Mouse (Mus musculus): ENCODE measurements around the gene Etv3. TPM values are rescaled to one million over a fixed set of nuclear protein-coding genes. Genes with fewer than 3 reads are reported as not detected.

Gene Etv3
- polyA plus RNA-seq, 1 experiment from 2014 or later, result 7.3 TPM

GRCm38 (mm10) chr3:87508205-87508901 lies 16.9 kb upstream of the Etv3 start:
- no peak overlapping the region for H3K27ac ChIP-seq (replicated peaks in 1 of 2; ENCODE audit: control insufficient read depth in 1 of 2, insufficient read depth in 1 of 2, low read depth in 2 of 2, low read length in 2 of 2)
- H3K36me3 ChIP-seq (ENCODE audit: control insufficient read depth, insufficient read depth, low read length), result no peaks in the 10 kb centered on the region
- ATAC-seq (ENCODE audit: insufficient number of reproducible peaks, insufficient read depth, low FRiP score, low read depth), result peak; percentile 46; the same call in 1 of the 2 replicates
- no peaks in the 10 kb centered on the region; the same call in 1 of the 2 replicates for H3K27me3 ChIP-seq (ENCODE audit: control insufficient read depth, insufficient read depth, low read length)
- peaks cover 28 to 33% of the 10 kb centered on the region in 2 experiments for H3K4me1 ChIP-seq (ENCODE audit: control insufficient read depth in 2 of 2, insufficient read depth in 2 of 2, low read length in 2 of 2)
- H3K4me2 ChIP-seq (ENCODE audit: low read length), result peak overlapping the region; percentile 55
- H3K9me3 ChIP-seq (ENCODE audit: control insufficient read depth, low read length), result no peaks in the 10 kb centered on the region
- H3K4me3 ChIP-seq (ENCODE audit: control insufficient read depth in 1 of 2, insufficient read depth in 1 of 2, low read depth in 1 of 2, low read length in 2 of 2), result 0 out of 4 replicates have a peak overlapping the region, but pooled peaks of 1 of the 2 experiments have one; percentile 2
- H3K9ac ChIP-seq (ENCODE audit: low read length), result no peak overlapping the region
- WGBS, result 23% methylated on average over 17 of the region's 17 CpGs

- no peak overlapping the region for H3K4me3 ChIP-seq (ENCODE audit: control insufficient read depth in 1 of 2, insufficient read depth in 1 of 2, low read depth in 1 of 2, low read length in 2 of 2)
- no peaks in the 10 kb centered on the region for H3K36me3 ChIP-seq (ENCODE audit: control insufficient read depth, insufficient read depth, low read length)
- peak; percentile 55; the same call in 1 of the 2 replicates for ATAC-seq (ENCODE audit: insufficient number of reproducible peaks, insufficient read depth, low FRiP score, low read depth)
- H3K9me3 ChIP-seq (ENCODE audit: control insufficient read depth, low read length), result no peaks in the 10 kb centered on the region
- H3K4me2 ChIP-seq (ENCODE audit: low read length), result no peak overlapping the region
- no peak overlapping the region for H3K9ac ChIP-seq (ENCODE audit: low read length)
- no peaks in the 10 kb centered on the region; the same call in 1 of the 2 replicates for H3K27me3 ChIP-seq (ENCODE audit: control insufficient read depth, insufficient read depth, low read length)
- peaks cover 28 to 33% of the 10 kb centered on the region in 2 experiments for H3K4me1 ChIP-seq (ENCODE audit: control insufficient read depth in 2 of 2, insufficient read depth in 2 of 2, low read length in 2 of 2)
- WGBS, result 17% methylated on average over 4 of the region's 4 CpGs
- H3K27ac ChIP-seq (replicated peaks in 1 of 2; ENCODE audit: control insufficient read depth in 1 of 2, insufficient read depth in 1 of 2, low read depth in 2 of 2, low read length in 2 of 2), result no peak overlapping the region
Measured at GRCm38 (mm10) chr3:87509061-87509460, 16.1 kb upstream of the Etv3 start.

GRCm38 (mm10) chr3:87510832-87511231 lies 14.4 kb upstream of the Etv3 start:
- Histone ChIP-seq H3K4me2 (ENCODE audit: low read length) (no peak overlapping the region), H3K4me1 (ENCODE audit: control insufficient read depth in 2 of 2, insufficient read depth in 2 of 2, low read length in 2 of 2) (peaks cover 33 to 40% of the 10 kb centered on the region in 2 experiments), H3K9me3 (ENCODE audit: control insufficient read depth, low read length) (no peaks in the 10 kb centered on the region), H3K9ac (ENCODE audit: low read length) (no peak overlapping the region), H3K36me3 (ENCODE audit: control insufficient read depth, insufficient read depth, low read length) (no peaks in the 10 kb centered on the region), H3K27me3 (ENCODE audit: control insufficient read depth, insufficient read depth, low read length) (no peaks in the 10 kb centered on the region; the same call in 1 of the 2 replicates), H3K27ac (replicated peaks in 1 of 2; ENCODE audit: control insufficient read depth in 1 of 2, insufficient read depth in 1 of 2, low read depth in 2 of 2, low read length in 2 of 2) (no peak overlapping the region), H3K4me3 (ENCODE audit: control insufficient read depth in 1 of 2, insufficient read depth in 1 of 2, low read depth in 1 of 2, low read length in 2 of 2) (no peak overlapping the region)
- 95% methylated on average over 9 of the region's 9 CpGs for WGBS
- no peak for ATAC-seq (ENCODE audit: insufficient number of reproducible peaks, insufficient read depth, low FRiP score, low read depth)

GRCm38 (mm10) chr3:87511971-87512765 lies 13.0 kb upstream of the Etv3 start:
- peak overlapping the region; percentile 31 for H3K4me2 ChIP-seq (ENCODE audit: low read length)
- WGBS, result 17% methylated on average over 16 of the region's 16 CpGs
- H3K27me3 ChIP-seq (ENCODE audit: control insufficient read depth, insufficient read depth, low read length), result no peaks in the 10 kb centered on the region
- no peaks in the 10 kb centered on the region for H3K9me3 ChIP-seq (ENCODE audit: control insufficient read depth, low read length)
- ATAC-seq (ENCODE audit: insufficient number of reproducible peaks, insufficient read depth, low FRiP score, low read depth), result peak; percentile 23; the same call in 1 of the 2 replicates
- H3K9ac ChIP-seq (ENCODE audit: low read length), result peak overlapping the region; percentile 16; the same call in 1 of the 2 replicates
- H3K36me3 ChIP-seq (ENCODE audit: control insufficient read depth, insufficient read depth, low read length), result no peaks in the 10 kb centered on the region
- no peak overlapping the region for H3K27ac ChIP-seq (replicated peaks in 1 of 2; ENCODE audit: control insufficient read depth in 1 of 2, insufficient read depth in 1 of 2, low read depth in 2 of 2, low read length in 2 of 2)
- H3K4me3 ChIP-seq (ENCODE audit: control insufficient read depth in 1 of 2, insufficient read depth in 1 of 2, low read depth in 1 of 2, low read length in 2 of 2), result no peak overlapping the region
- H3K4me1 ChIP-seq (ENCODE audit: control insufficient read depth in 2 of 2, insufficient read depth in 2 of 2, low read length in 2 of 2), result peaks cover 41 to 51% of the 10 kb centered on the region in 2 experiments

- Histone ChIP-seq H3K27me3 (ENCODE audit: control insufficient read depth, insufficient read depth, low read length) (no peaks in the 10 kb centered on the region), H3K4me3 (ENCODE audit: control insufficient read depth in 1 of 2, insufficient read depth in 1 of 2, low read depth in 1 of 2, low read length in 2 of 2) (no peak overlapping the region), H3K9ac (ENCODE audit: low read length) (peak overlapping the region; percentile 51; the same call in 1 of the 2 replicates), H3K27ac (replicated peaks in 1 of 2; ENCODE audit: control insufficient read depth in 1 of 2, insufficient read depth in 1 of 2, low read depth in 2 of 2, low read length in 2 of 2) (0 out of 4 replicates have a peak overlapping the region, but pooled peaks of 1 of the 2 experiments have one; percentile 14), H3K36me3 (ENCODE audit: control insufficient read depth, insufficient read depth, low read length) (no peaks in the 10 kb centered on the region), H3K9me3 (ENCODE audit: control insufficient read depth, low read length) (no peaks in the 10 kb centered on the region), H3K4me1 (ENCODE audit: control insufficient read depth in 2 of 2, insufficient read depth in 2 of 2, low read length in 2 of 2) (peaks cover 29 to 33% of the 10 kb centered on the region in 2 experiments), H3K4me2 (ENCODE audit: low read length) (peak overlapping the region; percentile 56)
- WGBS, result 7% methylated on average over 13 of the region's 13 CpGs
- no peak for ATAC-seq (ENCODE audit: insufficient number of reproducible peaks, insufficient read depth, low FRiP score, low read depth)
Measured at GRCm38 (mm10) chr3:87515567-87516081, 9.6 kb upstream of the Etv3 start.

- no peaks in the 10 kb centered on the region for H3K27me3 ChIP-seq (ENCODE audit: control insufficient read depth, insufficient read depth, low read length)
- H3K4me2 ChIP-seq (ENCODE audit: low read length), result no peak overlapping the region
- no peak overlapping the region for H3K4me3 ChIP-seq (ENCODE audit: control insufficient read depth in 1 of 2, insufficient read depth in 1 of 2, low read depth in 1 of 2, low read length in 2 of 2)
- peaks cover 16 to 19% of the 10 kb centered on the region in 2 experiments for H3K4me1 ChIP-seq (ENCODE audit: control insufficient read depth in 2 of 2, insufficient read depth in 2 of 2, low read length in 2 of 2)
- H3K9ac ChIP-seq (ENCODE audit: low read length), result no peak overlapping the region
- no peak overlapping the region for H3K27ac ChIP-seq (replicated peaks in 1 of 2; ENCODE audit: control insufficient read depth in 1 of 2, insufficient read depth in 1 of 2, low read depth in 2 of 2, low read length in 2 of 2)
- no peaks in the 10 kb centered on the region for H3K9me3 ChIP-seq (ENCODE audit: control insufficient read depth, low read length)
- H3K36me3 ChIP-seq (ENCODE audit: control insufficient read depth, insufficient read depth, low read length), result no peaks in the 10 kb centered on the region
- no peak for ATAC-seq (ENCODE audit: insufficient number of reproducible peaks, insufficient read depth, low FRiP score, low read depth)
Measured at GRCm38 (mm10) chr3:87518425-87518824, 6.8 kb upstream of the Etv3 start.

- Histone ChIP-seq H3K27me3 (ENCODE audit: control insufficient read depth, insufficient read depth, low read length) (no peaks in the 10 kb centered on the region), H3K4me2 (ENCODE audit: low read length) (no peak overlapping the region), H3K4me3 (ENCODE audit: control insufficient read depth in 1 of 2, insufficient read depth in 1 of 2, low read depth in 1 of 2, low read length in 2 of 2) (no peak overlapping the region), H3K9me3 (ENCODE audit: control insufficient read depth, low read length) (no peaks in the 10 kb centered on the region), H3K4me1 (ENCODE audit: control insufficient read depth in 2 of 2, insufficient read depth in 2 of 2, low read length in 2 of 2) (peaks cover 13 to 16% of the 10 kb centered on the region in 2 experiments), H3K9ac (ENCODE audit: low read length) (no peak overlapping the region), H3K27ac (replicated peaks in 1 of 2; ENCODE audit: control insufficient read depth in 1 of 2, insufficient read depth in 1 of 2, low read depth in 2 of 2, low read length in 2 of 2) (no peak overlapping the region), H3K36me3 (ENCODE audit: control insufficient read depth, insufficient read depth, low read length) (no peaks in the 10 kb centered on the region)
- WGBS, result 70% methylated on average over 4 of the region's 4 CpGs
- ATAC-seq (ENCODE audit: insufficient number of reproducible peaks, insufficient read depth, low FRiP score, low read depth), result no peak
Measured at GRCm38 (mm10) chr3:87521126-87521525, 4.1 kb upstream of the Etv3 start.
